Mouse (Mus musculus): ENCODE measurements around the gene Rab44.
"Not testable (repeated sequence)": the region's sequence is repeated elsewhere in the genome, so short reads cannot be mapped to it uniquely, and the experiment has no call there.

Rab44 gene

DNA sequence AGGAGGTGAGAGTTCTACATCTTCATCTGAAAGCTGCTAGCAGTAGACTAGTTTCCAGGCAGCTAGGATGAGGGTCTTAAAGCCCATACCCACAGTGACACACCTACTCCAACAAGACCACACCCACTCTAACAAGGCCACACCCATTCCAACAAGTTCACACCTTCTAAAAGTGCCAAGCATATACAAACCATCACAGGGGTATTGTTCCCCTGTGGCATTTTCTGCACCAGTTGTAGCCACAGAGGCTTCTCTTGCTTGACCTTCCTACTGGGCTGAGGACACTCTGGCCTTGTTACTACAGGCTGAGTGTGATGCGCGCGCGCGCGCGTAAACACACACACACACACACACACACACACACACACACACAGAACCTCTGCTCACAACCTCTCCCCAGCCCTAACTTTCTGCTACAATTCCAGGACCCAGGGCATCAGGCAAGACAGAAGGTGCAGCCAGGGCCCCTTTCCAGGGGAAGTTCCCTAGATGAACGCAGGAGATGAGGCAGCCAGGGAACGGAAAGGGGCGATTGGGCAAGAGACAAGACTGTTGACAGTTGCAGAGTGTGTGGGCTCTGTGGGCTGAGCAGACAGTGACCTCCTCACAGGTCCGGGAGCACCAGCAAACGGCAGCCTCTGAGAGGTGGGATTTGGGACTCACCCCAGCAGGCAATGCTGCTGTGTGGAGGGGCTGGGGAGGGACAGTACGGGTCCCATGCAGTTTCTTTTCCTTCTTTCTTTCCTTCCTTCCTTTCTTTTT, at the start of gene Rab44:
Gene Rab44 (plus strand): TSS at position 555 of the 762 bp plus-strand sequence.
- DNase-seq: no peak

- DNase-seq: no peak
Observed at GRCm38 (mm10) chr17:29065245-29065940, 48.6 kb upstream of the Rab44 start.

GRCm38 (mm10) chr17:29065971-29066370, 48.0 kb upstream of the Rab44 start:
- DNase-seq: no peak

DNA sequence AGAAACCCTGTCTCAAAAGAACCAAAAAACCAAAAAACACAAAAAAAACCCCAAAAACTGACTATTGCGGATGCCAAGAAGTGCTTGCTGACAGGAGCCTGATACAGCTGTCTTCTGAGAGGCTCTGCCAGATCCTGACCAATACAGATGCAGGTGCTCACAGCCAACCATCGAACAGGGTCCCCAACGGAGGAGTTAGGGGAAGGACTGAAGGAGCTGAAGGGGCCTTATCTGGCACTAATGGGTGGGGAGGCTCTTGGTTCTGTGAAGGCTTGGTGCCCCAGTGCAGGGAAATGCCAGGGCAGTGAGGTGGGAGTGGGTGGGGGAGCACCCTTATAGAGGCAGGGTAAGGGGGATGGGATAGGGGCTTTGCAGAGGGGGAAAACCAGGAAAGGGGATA, 46.5 kb upstream of the Rab44 start:
- DNase-seq: not testable (repeated sequence)

DNA sequence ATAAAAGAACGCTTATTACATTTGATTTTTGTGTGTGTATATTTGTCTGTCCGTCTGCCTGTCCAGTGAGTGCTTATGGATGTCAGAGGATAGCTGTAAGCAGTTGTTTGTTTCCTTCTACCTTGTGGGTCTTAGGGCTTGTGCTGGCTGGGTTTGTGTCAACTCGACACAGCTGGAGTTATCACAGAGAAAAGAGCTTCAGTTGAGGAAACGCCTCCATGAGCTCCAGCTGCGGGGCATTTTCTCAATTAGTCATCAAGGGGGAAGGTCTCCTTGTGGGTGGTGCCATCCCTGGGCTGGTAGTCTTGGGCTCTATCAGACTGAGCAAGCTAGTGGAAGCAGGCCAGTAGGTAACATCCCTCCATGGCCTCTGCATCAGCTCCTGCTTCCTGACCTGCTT, 46.1 kb upstream of the Rab44 start:
- DNase-seq: no peak

DNA sequence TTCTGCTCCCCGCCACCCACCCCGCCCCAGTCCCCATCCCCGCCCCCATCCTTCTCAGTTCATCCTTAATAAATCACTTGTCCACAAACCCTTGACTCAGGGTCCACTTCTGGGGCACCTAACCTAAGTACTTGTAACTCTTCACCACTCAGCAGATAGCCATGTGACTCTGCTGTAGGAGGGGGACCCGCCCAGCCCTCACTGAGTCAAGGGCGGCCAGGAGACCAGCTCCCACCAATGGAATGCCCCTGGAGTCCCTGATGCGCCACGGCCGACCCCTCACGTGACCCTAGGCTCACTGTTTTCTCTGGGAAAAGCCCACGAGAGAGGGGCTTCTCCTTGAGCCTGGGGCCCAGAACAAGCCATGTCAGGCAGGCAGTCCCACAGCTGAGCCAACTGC, 44.9 kb upstream of the Rab44 start:
- DNase-seq: no peak

- DNase-seq: no peak
Observed at GRCm38 (mm10) chr17:29071820-29072219, 42.1 kb upstream of the Rab44 start.

- no peak for DNase-seq
Observed at GRCm38 (mm10) chr17:29072701-29073307, 41.1 kb upstream of the Rab44 start.

- DNase-seq: no peak
Observed at GRCm38 (mm10) chr17:29073313-29073712, 40.6 kb upstream of the Rab44 start.

GRCm38 (mm10) chr17:29074085-29074484, 39.9 kb upstream of the Rab44 start:
- DNase-seq: no peak

DNA sequence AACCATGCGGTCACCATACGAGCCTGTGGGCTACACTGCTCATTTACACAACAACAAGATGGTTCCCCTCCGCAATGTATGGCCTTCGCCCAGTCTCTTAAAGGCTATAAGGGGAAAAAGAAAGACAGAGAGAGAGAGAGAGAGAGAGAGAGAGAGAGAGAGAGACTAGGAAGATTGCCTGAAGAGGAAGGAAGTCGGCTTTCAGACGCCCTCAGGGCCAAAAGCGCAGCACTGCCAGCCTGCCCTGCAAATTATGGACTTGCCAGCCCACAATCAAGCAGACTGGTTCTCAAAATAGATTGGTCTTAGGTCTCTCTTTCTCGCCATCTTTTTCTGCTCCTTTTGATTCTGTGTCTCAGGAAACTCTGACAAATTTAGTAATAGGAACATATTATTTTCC, 37.7 kb upstream of the Rab44 start:
- DNase-seq: peak in 1 of 2 experiments; percentile 35

GRCm38 (mm10) chr17:29077786-29078509, 36.0 kb upstream of the Rab44 start:
- DNase-seq: peak; percentile 66 to 77

DNA sequence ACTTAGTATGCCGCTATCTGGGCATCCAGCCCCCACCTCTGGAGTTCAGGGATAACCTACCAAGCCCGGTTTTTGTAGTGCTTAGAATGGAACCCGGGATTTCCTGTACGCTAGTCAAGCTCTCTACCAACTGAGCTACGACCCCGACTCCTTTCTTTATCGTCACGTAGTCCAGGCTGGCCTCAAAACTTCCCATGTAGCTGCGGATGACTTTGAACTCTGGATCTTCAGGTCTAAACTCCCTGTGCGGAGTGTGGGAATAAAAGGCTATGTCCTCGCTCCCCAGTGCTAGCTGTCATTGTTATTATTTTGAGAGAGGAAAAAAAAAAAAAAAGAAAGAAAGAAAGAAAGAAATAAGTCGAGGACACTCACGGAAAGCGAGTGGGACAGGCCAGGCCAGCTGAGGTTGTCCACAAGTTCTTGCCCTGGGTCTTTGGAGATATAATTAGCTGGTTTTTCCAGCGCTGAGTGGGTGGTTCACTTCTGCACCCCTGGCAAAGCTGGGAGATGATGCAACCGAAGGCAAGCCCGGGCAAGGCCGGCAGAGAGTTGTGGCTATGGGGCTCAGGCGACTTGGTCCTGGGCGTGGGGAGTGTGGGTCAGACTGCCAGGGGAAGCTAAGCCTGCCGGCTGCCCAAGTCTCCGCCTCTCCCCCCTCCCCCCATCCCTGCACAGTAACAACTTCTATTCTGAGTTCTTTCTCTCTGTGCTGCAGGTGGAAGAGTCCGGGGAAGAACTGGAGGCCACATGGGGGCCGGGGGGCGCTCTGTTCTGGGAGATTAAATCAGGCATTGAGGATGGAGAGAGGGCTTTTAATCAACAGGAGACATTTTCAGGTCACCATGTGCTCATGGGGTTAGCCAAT, 35.2 kb upstream of the Rab44 start:
- DNase-seq: no peak

DNA sequence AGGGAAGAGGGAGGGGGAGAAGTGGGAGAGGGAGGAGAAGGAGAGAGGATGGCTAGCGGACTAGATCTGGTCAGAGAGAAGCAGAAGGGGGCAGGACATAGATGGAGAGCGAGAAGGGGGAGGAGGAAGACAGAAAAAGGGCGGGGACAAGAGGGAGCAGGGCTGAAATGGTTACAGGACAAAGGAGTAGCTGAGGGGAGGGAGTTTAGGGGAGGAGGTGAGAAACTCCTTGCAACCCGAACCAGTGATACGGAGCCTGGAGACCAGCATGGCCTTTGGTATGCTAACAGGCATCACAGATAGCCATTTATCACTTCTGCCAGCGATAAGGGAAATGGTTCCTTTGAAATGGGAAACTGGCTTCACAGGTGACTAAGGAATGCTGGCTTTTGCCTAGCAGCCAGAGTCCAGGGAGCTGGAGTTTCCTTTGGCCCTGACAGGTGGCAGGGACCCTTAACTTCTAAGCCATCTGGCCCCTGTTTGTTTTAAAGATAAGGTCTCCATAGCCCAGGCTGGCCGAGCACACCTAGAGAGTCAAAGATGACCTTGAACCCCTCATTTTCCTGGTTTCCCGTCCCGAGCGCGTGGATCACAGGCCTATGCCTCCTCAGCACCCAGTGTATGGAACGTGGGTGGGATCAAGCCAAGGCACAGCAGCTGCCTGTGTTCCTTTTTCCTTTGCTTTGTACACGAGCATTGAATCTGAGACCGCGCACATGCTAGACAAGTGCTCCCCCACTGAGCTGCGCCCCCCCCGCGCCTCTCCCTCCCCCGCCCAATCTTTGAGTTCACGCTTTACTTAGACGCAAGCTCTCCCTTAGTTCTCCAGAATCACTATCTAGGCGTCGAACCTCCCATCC, 33.0 kb upstream of the Rab44 start:
- DNase-seq: no peak

GRCm38 (mm10) chr17:29081618-29082381, 32.1 kb upstream of the Rab44 start:
- DNase-seq: no peak

DNA sequence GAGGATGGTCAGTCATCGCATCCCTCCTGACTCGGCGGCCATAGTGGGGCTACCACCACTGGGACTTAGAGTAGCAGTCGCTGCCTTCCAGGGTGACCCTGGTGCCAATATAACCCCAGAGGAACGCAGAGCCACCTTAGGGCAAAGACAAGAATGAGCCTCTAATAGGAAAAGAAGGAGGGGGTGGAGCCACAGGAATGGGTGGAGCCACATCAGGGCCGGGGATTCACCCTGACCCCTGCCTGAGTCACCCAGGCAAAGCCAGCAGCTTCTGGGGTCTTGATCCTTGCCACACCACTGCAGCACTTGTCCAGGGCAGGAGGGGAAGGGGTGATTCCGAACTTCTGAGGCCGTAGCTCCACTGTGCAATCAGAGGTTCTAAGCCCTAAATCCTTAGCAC, 30.4 kb upstream of the Rab44 start:
- no peak for DNase-seq

DNA sequence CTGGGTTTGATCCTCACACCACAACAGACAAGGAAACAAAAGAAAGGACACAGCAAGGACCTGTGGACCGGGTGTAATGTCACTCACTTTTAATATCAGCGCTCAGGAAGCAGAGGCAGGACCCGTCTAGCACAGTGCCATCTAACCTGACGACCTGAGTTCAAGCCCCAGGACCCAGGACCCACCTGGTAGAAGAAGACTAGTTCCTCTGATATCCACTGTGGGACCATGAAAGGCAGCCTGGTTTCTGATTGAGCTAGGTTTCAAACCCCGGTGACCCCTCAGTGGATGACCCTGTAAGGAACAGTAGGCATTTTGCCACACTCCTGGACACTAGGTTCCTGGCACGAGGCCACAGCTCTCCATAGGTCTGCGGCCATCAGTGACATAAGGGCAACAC, 29.3 kb upstream of the Rab44 start:
- no peak for DNase-seq

DNA sequence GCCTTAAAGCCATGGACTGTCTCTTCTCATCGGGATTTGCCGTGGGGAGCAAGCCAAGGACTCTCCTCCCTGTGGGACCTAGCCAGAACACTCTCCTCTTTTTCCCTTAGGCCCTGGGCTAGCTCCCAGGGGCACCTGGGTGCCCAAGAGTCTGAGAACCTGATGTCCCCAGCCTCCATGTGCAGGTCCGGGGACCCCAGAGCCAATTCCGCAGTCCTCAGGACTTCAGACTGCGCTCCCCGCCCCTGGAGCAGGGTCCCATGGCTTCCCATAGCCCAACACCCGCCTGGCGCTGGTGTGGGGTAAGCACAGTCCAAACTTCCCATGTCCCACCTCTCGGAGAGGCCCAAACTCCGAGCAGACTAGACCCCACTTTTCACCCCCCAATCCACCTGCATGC, 28.7 kb upstream of the Rab44 start:
- no peak for DNase-seq

GRCm38 (mm10) chr17:29086916-29087315, 27.0 kb upstream of the Rab44 start:
- peak; percentile 39 to 52 for DNase-seq

DNA sequence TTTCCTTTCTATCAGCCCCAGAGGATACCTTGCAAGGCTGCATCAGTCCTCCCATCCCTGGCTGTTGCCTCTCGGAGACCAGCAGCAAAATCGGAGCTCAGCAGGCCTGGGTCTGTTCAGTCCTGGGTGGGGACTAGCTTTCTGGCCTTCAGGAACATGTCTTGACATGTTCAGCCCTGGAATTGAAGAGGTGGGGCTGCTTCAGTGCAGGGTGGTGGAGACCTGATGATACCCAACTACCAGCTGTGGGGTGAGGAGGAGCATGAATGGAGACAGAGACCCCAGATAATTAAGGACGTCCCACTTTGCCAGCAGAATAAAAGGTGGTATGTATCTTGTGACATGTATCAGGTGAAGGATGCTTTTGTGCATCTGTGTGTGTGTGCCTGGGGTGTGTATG, 23.2 kb upstream of the Rab44 start, which contains the start of gene Cdkn1a:
Gene Cdkn1a (plus strand): TSS at position 201 of the 400 bp plus-strand sequence.
- peak in 1 of 2 experiments; percentile 1 for DNase-seq
